Mouse (Mus musculus) kidney, adult 8-10 months (tissue): ENCODE measurements around the gene Ppargc1a.

Source experiments
- DNase-seq, 2 experiments: peaks; one replicate each; pipeline ENCODE4 v3.0.0; 2022

Ppargc1a gene

GRCm38 (mm10) chr5:51497910-51498517 lies 69.5 kb downstream of the Ppargc1a start:
- no peak for DNase-seq

- no peak for DNase-seq
Measured at GRCm38 (mm10) chr5:51495446-51495845, 72.1 kb downstream of the Ppargc1a start.

- DNase-seq = no peak
Measured at GRCm38 (mm10) chr5:51494358-51494876, 73.1 kb downstream of the Ppargc1a start.

GRCm38 (mm10) chr5:51483768-51484167 lies 83.8 kb downstream of the Ppargc1a start:
- no peak for DNase-seq

- no peak for DNase-seq
Measured at GRCm38 (mm10) chr5:51479859-51480258, 87.7 kb downstream of the Ppargc1a start.

- DNase-seq = peak; percentile 14 to 17
Measured at GRCm38 (mm10) chr5:51479456-51479855, 88.1 kb downstream of the Ppargc1a start.

GRCm38 (mm10) chr5:51478319-51478994 lies 89.1 kb downstream of the Ppargc1a start:
- DNase-seq = no peak

GRCm38 (mm10) chr5:51477140-51477539 lies 90.4 kb downstream of the Ppargc1a start:
- DNase-seq = no peak

- no peak for DNase-seq
Measured at GRCm38 (mm10) chr5:51475034-51475541, 92.4 kb downstream of the Ppargc1a start.

- no peak for DNase-seq
Measured at GRCm38 (mm10) chr5:51471614-51472013, 95.9 kb downstream of the Ppargc1a start.

- DNase-seq = no peak
Measured at GRCm38 (mm10) chr5:51466036-51466435, 101.5 kb downstream of the Ppargc1a start.

- peak; percentile 87 to 92 for DNase-seq
Measured at GRCm38 (mm10) chr5:51452033-51452432, 115.5 kb downstream of the Ppargc1a start.

- no peak for DNase-seq
Measured at GRCm38 (mm10) chr5:51447631-51448030, 119.9 kb downstream of the Ppargc1a start.

- DNase-seq = peak; percentile 38 to 61
Measured at GRCm38 (mm10) chr5:51446299-51447090, 121.0 kb downstream of the Ppargc1a start.

- peak in 1 of 2 experiments; percentile 55 for DNase-seq
Measured at GRCm38 (mm10) chr5:51445726-51446125, 121.8 kb downstream of the Ppargc1a start.

GRCm38 (mm10) chr5:51439773-51440172 lies 127.8 kb downstream of the Ppargc1a start:
- no peak for DNase-seq

- no peak for DNase-seq
Measured at GRCm38 (mm10) chr5:51433905-51434304, 133.6 kb downstream of the Ppargc1a start.

GRCm38 (mm10) chr5:51432532-51432931 lies 135.0 kb downstream of the Ppargc1a start:
- DNase-seq = no peak

- DNase-seq = no peak
Measured at GRCm38 (mm10) chr5:51432031-51432430, 135.5 kb downstream of the Ppargc1a start.

- peak; percentile 73 to 91 for DNase-seq
Measured at GRCm38 (mm10) chr5:51426406-51426805, 141.1 kb downstream of the Ppargc1a start.

GRCm38 (mm10) chr5:51416377-51416776 lies 151.1 kb downstream of the Ppargc1a start:
- DNase-seq = peak in 1 of 2 experiments; percentile 8

GRCm38 (mm10) chr5:51415456-51415855 lies 152.1 kb downstream of the Ppargc1a start:
- DNase-seq = no peak
